Mouse (Mus musculus) embryo, embryonic 9.5 days (tissue): ENCODE results near the gene 4921539E11Rik.
A peak's percentile ranks its signal among the peaks of the same experiment; 100 is the strongest.

Experiments used
- DNase-seq: peaks from one replicate; pipeline ENCODE4 v3.0.0-alpha.2; 2017; ENCODE audit errors: extremely low spot score

4921539E11Rik gene

GRCm38 (mm10) chr4:103247249-103247648 is 43.4 kb downstream of the 4921539E11Rik start:
- no peak for DNase-seq

GRCm38 (mm10) chr4:103232156-103232555 is 58.5 kb downstream of the 4921539E11Rik start:
- DNase-seq, result no peak

DNA sequence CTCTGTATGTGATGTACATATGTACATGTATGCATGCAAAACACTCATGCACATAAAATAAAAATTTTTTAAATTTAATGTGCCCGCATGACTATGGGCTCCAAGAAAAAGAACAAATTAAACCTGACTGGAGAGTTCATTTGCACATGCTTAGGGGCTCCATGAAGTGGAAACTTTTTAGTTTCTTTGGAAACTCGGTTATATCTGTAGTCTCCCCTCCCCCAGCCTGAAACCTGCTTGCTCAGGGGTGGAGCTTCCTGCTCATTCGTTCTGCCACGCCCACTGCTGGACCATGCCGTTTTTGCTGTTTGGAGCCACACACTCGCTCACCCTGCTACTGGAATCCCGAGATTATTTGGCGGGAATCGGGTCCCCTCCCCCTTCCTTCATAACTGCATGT is 67.8 kb downstream of the 4921539E11Rik start:
- no peak for DNase-seq

DNA sequence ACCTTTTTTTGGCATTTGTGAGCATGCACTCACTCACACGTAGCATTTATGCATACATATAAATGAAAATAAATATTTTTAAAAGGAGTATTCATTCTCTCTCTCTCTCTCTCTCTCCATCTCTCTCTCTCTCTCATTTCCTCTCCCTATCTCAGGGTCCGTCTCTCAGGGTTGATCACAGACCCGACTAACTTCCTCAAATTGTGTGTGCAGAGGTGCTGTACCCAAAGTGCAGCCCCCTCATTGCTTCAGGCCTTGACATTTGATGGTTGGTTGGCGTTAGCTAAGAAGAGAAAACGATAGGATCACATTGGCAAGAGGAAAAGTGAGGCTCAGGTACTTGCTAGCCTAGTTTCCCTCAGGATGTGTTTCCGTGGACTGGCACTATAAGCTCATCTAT is 68.9 kb downstream of the 4921539E11Rik start:
- DNase-seq, result no peak

DNA sequence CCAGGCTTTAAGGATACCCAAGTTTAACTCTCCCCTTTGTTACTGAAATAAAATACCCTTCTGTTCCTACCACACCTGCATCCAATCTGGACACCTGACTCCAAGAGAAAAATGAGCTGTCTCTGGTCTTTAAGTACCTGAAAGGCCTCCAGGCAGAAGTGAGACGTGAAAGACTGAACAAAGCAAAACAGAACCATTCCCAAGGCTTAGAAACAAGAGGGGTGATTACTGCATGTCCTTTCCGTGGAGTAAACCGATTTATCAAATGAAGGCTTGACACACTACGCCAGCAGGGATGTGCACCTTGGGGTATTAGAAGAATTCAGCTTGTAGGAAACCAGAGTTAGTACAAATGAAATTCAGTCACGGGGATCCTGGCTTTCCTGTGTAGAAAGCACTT is 71.7 kb downstream of the 4921539E11Rik start:
- no peak for DNase-seq

DNA sequence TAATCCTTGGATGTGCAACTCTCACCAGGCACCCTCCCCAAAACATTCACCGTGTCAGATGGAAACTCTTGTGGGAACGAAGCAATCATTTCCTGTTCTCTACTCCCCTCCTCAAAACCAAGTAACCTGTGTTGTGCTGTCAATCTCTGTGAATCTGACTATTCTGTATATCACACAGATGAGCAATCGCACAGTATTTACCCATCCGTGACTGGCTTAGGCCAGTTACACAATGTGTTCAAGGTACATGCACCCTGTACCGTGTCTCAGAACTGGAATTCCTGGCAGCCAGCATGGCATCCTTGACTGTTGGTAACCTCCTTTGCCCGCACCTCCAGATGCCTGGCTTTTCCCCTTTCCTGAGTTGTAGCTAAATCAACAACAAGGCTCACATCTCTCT is 74.6 kb downstream of the 4921539E11Rik start:
- no peak for DNase-seq

GRCm38 (mm10) chr4:103214925-103215820 is 75.5 kb downstream of the 4921539E11Rik start, which contains the start of gene Slc35d1:
Gene Slc35d1, minus strand, starts transcription at chr4:103215164.
- peak; percentile 87 for DNase-seq

DNA sequence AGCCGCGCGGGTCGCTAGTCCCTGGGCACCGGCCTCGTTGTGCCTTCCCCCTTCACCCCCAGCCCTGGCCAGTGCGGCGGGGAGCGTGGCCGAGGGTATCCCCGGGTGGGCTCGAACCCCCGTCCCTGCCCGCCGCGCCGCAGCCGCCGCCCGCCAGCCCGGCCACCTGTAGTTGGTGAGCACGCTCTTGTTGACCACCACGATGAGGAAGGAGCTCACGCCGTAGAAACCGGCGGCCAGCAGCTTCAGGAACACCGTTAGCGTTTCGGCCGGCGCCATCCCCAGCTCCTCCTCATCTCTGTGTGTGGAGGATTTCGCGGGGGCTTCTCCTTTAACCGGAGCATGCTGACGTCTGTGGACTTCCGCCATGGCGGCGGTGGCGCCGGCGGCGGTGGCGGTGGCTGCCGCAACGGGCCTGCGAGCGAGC is 76.2 kb downstream of the 4921539E11Rik start:
- peak; percentile 75 for DNase-seq

DNA sequence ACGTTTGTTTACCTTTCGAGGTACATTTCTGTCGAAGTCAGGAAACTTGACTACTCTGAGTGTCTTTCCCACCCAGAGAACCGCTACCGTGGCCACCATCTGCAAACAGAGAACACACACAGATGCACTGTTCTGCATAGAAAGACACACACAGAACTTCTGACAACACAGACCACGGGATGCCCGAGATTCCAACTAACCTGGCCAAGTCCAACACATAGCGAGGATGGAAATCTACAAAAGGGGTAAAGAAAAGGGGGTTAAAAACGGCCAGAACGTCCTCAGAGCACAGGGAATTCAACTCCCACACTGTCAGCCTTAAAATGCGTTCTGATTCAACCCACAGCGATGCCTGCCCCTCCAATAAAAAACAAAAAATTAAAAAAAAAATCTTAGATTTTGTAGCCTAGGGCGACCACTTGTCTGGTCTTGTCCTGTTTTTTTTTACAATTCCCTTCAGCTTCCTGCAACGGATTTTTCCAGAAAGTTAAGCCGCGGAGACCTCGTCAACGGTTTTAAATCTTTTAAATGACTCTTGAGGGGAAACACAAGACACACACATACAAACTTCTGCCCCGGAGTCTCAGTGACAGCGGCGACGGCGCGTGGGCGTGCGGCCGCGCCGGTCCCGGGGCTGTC is 76.7 kb downstream of the 4921539E11Rik start:
- peak; percentile 17 for DNase-seq

GRCm38 (mm10) chr4:103208553-103208952 is 82.1 kb downstream of the 4921539E11Rik start:
- no peak for DNase-seq

GRCm38 (mm10) chr4:103203646-103204045 is 87.0 kb downstream of the 4921539E11Rik start:
- no peak for DNase-seq

GRCm38 (mm10) chr4:103200046-103200445 is 90.6 kb downstream of the 4921539E11Rik start:
- DNase-seq, result no peak

DNA sequence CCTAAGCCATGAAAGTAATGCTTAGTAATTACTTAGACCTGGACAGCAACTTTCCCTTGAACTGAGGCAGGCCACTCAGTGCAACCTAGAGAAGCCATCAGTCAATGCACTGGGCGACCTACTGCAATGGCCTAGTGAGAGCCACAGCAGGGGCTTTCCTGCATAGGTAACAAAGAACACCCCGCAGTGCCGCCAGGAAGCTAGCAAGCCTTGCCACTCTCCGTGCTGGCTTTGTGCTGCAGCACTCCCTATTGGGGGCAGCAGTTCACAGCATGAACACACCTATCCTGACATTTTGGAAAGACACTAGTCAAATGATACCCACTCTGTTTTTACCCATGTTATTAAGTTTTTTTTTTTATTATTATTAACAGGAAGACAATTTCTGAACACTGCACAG is 91.6 kb downstream of the 4921539E11Rik start:
- DNase-seq, result no peak

GRCm38 (mm10) chr4:103197401-103197800 is 93.3 kb downstream of the 4921539E11Rik start:
- no peak for DNase-seq

DNA sequence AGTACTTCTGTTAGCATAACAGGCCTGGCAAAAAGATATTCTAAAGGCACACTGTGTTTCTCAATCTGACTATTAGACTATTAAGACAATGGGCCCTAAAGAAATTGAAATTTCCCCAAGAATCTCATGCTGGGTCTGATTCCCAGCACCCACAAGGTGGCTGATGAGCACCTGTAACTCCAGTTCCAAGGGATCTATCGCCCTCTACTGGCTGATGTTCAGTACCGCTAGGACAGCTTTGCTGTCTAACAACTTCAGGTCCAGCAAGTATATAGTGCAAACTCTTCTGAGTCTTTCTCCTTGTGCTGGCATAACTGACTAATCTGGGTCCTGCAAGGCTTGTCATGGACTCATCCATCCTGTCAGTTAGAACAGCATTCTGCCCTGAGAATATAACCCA is 98.2 kb downstream of the 4921539E11Rik start:
- no peak for DNase-seq

- no peak for DNase-seq
These were observed 101.7 kb downstream of the 4921539E11Rik start for GRCm38 (mm10) chr4:103188786-103189640.
